Mouse (Mus musculus): Measurements from ENCODE around the gene Ggta1.

The Ggta1 gene

DNA sequence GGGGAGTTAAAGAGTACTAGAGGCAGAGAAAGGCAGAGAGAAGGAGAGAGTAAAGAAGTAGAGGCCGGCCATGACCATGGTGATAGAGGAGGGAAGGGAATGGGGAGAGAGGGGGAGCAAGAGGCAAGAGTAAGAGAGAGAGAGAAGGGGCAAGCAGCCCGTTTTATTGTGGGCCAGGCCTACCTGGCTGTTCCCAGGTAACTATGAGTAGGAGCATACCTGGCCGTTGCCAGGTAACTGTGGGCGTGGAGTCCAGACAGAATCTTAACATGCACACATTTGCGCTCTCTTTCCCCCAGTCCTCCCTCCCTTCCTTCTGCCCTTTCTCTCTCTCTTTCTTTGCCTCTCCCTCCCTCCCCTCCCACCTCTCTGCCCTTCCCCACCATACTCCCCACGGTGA is 55.8 kb downstream of the Ggta1 start:
- no peak for DNase-seq (ENCODE audit: low spot score in 2 of 2)

DNA sequence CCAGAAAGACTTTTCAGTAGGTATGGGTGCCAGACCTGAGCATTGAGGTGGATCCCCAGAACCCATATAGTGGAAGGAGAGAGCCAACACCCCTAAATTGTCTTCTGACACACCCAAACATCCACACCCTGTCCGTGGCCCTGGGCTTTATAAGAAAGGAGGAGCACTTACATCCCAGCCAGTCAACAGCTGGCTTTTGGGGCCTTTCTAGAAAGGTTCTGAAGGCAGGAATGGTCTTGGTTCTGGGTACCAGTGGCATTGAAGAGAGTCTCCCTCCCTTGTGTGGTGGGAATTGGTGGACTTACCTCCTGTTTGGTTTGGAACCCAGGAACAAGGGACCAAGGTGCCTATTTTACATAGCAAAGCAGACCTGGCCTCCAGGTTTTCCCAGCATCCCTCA is 56.4 kb downstream of the Ggta1 start:
- no peak for DNase-seq (ENCODE audit: low spot score in 2 of 2)

DNA sequence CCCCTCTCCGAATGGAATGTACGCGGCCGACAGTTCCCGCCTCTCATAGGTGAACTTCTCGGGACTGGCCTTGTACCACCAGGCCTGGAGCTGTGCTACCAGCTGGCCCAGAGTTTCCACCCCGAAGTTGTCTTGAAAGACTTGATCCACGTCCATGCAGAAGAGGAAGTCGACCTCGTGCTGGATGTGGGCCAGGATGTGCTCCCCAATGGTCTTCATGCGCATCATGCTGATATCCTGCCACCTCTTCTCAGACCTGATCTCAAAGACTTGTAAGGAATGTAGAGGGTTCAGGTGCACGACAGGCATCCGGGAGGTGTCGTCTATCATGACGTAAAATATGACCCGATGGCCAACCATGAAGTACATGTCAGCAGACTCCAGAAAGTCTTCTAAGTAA is 60.6 kb downstream of the Ggta1 start:
- no peak for DNase-seq (ENCODE audit: low spot score in 2 of 2)

DNA sequence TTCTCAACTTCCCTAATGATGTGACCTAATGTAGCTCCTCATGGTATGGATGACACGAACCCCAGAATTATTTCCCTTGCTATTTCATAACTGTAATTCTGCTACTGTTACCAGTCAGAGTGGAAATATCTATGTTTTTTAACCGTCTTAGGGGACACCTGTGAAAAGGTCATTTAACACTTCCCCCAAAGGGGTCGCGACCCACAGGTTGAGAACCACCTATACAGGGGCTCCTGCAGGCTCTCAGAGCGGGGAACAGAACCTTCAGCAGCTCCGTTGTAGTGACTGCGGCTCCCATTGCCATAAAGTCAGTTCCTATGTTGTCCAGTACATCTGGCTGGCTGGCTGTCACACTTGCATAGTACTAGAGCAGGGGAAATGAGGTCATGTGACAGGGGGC is 62.3 kb downstream of the Ggta1 start:
- DNase-seq (ENCODE audit: low spot score in 2 of 2), result no peak

DNA sequence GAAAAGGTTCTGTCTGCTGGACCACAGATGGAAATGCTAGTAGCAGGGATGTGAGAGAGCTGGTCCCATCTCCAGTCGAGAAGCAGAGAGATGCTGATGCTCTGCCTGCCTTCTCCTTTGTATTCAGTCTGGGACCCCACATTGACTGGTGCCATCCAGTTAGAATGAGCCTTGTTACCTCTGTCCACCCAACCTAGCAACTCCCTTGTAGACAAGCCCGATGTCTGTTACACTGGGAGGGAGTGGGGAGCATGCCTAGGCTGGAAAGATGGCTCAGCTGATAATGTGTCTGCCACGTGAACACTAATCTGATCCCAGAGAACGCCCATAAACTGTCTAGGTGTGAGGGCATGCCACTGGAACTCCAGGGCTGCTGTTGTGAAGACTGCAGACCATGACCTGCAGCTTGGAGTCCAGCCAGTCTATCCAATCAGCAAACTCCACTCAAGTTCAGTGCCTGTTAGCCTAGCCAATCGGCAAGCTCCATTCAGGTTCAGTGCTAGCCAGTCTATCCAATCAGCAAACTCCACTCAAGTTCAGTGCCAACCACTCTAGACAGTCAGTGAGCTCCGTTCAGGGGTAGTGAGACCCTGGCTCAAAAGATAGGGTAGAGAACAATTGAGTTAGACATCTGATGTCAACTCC is 64.7 kb downstream of the Ggta1 start:
- peak; percentile 35 to 37 for DNase-seq (ENCODE audit: low spot score in 2 of 2)

DNA sequence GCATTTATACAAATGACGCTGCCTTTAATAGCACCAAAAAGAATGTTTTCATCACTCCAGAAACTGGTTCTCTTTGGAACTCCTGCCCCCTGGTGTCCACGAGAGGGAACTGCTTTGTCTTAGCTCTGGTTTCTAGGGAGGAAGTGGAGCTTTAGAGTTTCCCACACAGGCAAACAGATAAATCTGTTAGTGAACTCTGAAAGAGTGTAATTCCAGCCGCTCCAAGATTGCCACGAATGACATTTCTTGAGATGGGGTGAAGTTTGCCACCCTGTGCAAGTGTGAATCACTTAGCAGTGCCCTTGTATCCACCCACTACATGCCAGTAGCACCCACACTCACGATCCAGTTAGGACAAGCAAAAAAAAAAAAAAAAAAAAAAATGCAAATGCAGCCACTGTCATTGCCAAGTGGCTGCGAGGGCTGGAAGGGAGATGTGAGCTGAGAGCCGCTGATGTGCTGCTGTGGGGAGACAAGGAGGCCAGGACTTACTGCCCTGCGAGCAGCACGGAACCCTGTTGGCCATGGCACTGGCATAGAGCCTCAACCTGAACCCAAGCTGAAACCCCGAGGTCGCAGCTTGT is 65.3 kb downstream of the Ggta1 start:
- DNase-seq (ENCODE audit: low spot score in 2 of 2), result peak; percentile 68 to 70

DNA sequence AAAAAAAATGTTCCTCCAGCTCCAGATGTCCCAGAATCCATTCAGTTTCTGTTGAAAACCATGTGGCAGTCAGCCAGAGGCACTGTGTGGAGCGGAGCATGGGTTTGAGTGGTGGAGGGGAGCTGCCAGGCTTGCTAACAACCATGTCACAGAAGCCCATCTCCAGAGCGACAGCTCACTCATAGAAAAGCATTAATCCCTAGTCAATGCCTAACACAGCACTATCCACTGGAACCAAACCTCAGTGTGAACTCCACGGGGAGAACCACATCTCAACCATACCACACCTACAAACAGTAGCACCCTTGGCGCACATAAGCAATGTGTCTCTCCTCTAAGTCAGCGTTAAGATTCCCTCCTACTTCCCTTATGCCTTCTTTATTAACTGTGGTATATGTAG is 65.9 kb downstream of the Ggta1 start, which contains the start of gene 4930402F06Rik:
TSS of gene 4930402F06Rik (minus strand) at position 80 of the 400 bp plus-strand sequence.
- no peak for DNase-seq (ENCODE audit: low spot score in 2 of 2)

DNA sequence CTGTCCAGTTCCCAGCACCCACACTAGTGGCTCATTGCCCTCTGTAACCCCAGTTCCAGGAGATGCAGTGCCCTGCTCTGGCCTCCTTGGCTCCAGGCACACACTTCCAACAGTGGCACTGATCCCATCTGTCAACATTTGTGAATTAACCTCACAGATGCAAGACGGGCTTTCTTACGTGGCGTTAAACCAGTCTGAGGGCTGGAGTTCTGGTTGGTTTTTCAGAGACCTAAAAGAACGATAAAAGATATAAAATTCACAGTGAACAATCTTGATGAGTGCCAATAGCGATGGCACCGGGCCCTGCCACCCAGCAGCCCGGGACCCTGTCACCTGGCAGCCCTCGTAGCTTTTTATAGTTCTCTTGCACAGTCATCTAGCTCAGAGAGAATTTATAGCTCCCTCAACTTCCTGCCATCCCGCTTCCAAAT is 77.6 kb downstream of the Ggta1 start:
- no peak for DNase-seq (ENCODE audit: low spot score in 2 of 2)

GRCm38 (mm10) chr2:35379306-35379705 is 83.7 kb downstream of the Ggta1 start:
- no peak for DNase-seq (ENCODE audit: low spot score in 2 of 2)

DNA sequence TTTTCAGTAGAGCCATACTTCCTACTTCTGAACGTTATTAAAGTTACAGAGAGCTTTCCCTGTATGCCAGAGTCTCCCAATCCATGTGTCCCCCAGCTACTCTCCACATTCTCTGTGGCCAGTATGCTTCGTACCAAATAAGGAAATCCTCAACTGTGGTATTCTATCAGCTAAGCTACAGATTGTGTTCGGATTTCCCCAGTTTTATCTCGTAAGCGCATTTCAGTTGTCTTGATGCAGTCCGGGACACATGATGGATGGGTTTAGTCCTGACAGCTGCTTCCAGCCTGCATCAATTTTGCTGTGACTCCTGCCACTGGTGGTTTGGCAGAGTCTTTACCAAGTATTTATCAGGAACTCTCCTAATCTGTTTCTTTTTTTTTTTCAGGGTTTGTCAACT is 85.4 kb downstream of the Ggta1 start:
- DNase-seq (ENCODE audit: low spot score in 2 of 2), result no peak

DNA sequence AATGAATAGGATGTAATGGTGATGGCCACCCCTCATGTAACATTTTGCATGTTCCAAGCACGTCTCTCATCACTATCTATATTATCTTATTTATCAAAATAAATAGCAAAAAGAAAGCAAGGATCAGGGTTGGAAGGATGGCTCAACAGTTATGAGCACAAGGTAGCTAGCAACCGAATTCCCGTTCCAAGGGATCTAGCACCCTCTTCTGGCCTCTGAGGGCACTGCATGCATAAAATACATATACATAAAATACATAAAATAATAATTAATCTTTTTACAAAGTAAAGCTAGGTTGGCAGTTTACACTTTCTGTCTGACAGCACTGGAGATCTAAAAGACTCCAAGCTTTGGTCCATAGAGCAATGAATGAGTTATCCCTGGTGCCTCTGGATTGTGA is 90.0 kb downstream of the Ggta1 start:
- no peak for DNase-seq (ENCODE audit: low spot score in 2 of 2)

DNA sequence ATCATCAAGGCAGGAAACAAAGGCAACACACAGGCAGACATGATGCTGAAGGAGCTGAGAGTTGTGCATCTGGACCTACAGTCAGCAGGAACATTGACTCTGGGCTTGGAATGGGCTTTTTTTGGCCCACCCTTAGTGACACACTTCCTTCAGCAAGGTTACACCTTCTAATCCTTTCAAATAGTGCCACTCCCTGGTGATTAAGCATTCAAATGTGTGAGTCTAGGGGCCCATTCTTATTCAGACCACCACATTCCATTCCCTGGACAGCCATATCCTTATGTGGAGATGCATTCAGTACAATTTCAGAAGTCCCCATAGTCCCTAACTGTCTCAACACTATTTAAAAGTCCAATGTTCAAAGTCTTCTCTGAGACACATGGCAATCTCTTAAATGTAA is 92.3 kb downstream of the Ggta1 start:
- no peak for DNase-seq (ENCODE audit: low spot score in 2 of 2)

DNA sequence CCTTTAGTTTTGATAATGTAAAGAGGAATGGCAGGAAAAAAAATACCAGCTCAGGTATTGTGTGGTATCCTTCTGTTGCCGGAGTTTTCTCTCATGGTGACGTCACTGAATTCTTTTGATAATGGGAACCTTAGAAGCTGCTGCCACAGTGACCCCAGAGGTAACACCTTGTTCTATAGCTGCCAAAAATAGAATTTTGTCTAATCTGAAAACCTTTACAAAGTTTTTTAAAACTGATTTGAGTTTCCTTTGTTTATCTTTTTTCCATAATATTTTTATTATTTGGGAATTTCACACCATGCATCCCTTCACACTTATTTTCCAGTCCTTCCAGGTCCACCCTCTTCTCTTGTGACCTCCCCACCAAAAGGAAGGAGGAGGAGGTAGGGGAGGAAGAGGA is 95.4 kb downstream of the Ggta1 start, which contains the start of gene 4930568D16Rik:
TSS of gene 4930568D16Rik (minus strand) at position 101 of the 400 bp plus-strand sequence.
- no peak for DNase-seq (ENCODE audit: low spot score in 2 of 2)
